Mouse (Mus musculus): ENCODE results near the gene Spon1. TPM values are rescaled to one million over a fixed set of nuclear protein-coding genes. Genes with fewer than 3 reads are reported as not detected.

Gene Spon1
- polyA plus RNA-seq, 1 experiment from 2014 or later, result 30.5 TPM

DNA sequence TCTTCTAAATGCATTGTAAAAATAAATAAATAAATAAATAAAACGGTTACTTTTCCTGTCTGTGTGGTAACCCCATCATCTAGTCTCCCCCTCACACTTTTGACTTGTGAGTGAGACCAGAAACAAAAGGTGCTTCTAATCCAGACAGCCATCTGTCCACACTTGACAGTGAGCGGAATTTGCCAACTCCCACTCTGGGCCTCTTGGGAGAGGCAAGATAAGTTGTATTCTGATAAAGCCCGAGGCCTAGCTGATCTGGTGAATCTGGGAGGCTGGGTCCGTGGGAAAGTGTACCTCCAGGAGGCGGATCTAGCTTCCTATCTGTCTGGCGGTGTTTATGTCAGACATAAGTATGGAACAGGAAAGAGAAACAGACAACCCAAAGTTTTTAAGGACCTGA is 52.3 kb downstream of the Spon1 start:
- no peak overlapping the region for H3K4me2 ChIP-seq (ENCODE audit: low read depth, low read length)
- WGBS, result 47% methylated on average over 6 of the region's 6 CpGs

DNA sequence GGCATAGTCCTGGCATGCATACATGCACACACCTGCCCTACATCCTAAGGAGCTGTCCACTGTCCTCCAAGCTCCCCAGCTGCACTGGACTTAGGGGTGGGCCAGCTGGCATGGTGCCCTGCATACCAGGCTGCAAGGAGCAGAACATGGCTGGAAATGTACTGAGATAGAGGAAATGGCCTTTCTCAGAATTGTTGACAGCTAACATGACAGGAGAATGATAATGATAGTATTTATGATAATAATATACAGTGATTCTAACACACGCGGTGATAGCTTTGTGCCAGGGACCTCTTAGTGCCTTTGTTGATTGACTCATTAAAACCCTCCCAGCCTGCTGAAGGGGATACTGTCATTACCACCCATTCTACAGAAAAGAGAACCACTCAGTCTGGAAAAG is 54.4 kb downstream of the Spon1 start:
- Histone ChIP-seq H3K4me1 (ENCODE audit: control insufficient read depth, insufficient read depth, low read length) (0 out of 2 replicates have a peak, but pooled peaks cover 6% of the 10 kb centered on the region), H3K9ac (ENCODE audit: low read depth, low read length) (no peak overlapping the region), H3K27ac (replicated peaks; ENCODE audit: low read depth, low read length) (no peak overlapping the region), H3K9me3 (ENCODE audit: control insufficient read depth, low read length) (no peaks in the 10 kb centered on the region), H3K4me2 (ENCODE audit: low read depth, low read length) (no peak overlapping the region), H3K36me3 (ENCODE audit: control insufficient read depth, insufficient read depth, low read length) (no peaks in the 10 kb centered on the region), H3K4me3 (ENCODE audit: low read depth, low read length) (no peak overlapping the region), H3K27me3 (replicated peaks; ENCODE audit: control insufficient read depth, insufficient read depth, low read length) (no peaks in the 10 kb centered on the region)
- ATAC-seq (ENCODE audit: low read depth), result no peak
- DNase-seq (ENCODE audit: low spot score), result no peak
- WGBS, result 83% methylated on average over 2 of the region's 2 CpGs

More for the DNA sequence above, 52.3 kb downstream of the Spon1 start:
- Histone ChIP-seq H3K4me1 (ENCODE audit: control insufficient read depth, insufficient read depth, low read length) (0 out of 2 replicates have a peak, but pooled peaks cover 6% of the 10 kb centered on the region), H3K27ac (replicated peaks; ENCODE audit: low read depth, low read length) (no peak overlapping the region), H3K4me3 (ENCODE audit: low read depth, low read length) (no peak overlapping the region), H3K9ac (ENCODE audit: low read depth, low read length) (no peak overlapping the region), H3K9me3 (ENCODE audit: control insufficient read depth, low read length) (no peaks in the 10 kb centered on the region), H3K27me3 (replicated peaks; ENCODE audit: control insufficient read depth, insufficient read depth, low read length) (no peaks in the 10 kb centered on the region), H3K36me3 (ENCODE audit: control insufficient read depth, insufficient read depth, low read length) (no peaks in the 10 kb centered on the region)
- peak; percentile 32 for DNase-seq (ENCODE audit: low spot score)
- no peak for ATAC-seq (ENCODE audit: low read depth)

DNA sequence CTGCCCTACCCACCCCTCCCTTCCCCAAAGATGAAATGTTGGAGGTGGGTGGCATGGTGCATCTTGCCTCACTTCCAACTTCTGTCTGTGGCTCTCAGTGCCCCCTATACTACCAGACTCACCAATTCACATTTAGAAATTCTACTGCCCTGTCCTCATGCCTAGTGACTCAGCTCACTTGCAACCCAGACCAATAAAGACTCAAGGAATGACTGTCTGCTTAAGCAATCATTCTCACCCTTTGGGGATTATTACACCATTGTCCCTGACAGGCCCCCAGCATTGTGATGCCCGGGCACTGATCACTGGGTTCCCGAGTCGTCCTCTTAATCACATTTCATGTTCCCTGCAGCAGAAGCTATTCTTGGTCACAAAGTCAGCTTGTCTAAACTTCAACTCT is 57.2 kb downstream of the Spon1 start:
- Histone ChIP-seq H3K27ac (replicated peaks; ENCODE audit: low read depth, low read length) (no peak overlapping the region), H3K9me3 (ENCODE audit: control insufficient read depth, low read length) (no peaks in the 10 kb centered on the region), H3K36me3 (ENCODE audit: control insufficient read depth, insufficient read depth, low read length) (no peaks in the 10 kb centered on the region), H3K4me1 (ENCODE audit: control insufficient read depth, insufficient read depth, low read length) (peaks cover 9% of the 10 kb centered on the region), H3K4me3 (ENCODE audit: low read depth, low read length) (no peak overlapping the region), H3K27me3 (replicated peaks; ENCODE audit: control insufficient read depth, insufficient read depth, low read length) (no peaks in the 10 kb centered on the region), H3K9ac (ENCODE audit: low read depth, low read length) (no peak overlapping the region), H3K4me2 (ENCODE audit: low read depth, low read length) (no peak overlapping the region)
- ATAC-seq (ENCODE audit: low read depth), result no peak
- 45% methylated on average over 3 of the region's 3 CpGs for WGBS
- DNase-seq (ENCODE audit: low spot score), result no peak

DNA sequence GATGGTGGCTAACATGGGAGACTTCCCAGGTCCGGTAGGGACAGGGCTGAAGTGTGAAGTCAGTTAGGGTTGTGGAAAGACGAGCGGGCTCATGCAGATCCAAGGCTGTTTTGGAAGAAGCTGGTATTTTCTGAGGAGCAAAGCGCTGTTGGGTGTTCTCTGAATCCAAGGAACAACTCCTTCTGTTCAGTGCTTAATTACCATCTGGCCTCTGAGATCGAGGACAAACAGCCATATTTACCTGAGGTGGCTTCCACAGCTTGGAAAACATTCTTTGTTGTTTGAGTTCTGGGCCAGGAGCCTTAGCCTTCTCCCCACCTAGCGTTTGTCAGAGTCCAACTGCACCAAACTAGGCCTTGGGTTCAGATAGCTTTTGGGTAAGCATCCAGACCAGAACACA is 58.9 kb downstream of the Spon1 start:
- DNase-seq (ENCODE audit: low spot score) (no peak), ATAC-seq (ENCODE audit: low read depth) (no peak)
- no peak overlapping the region for H3K4me2 ChIP-seq (ENCODE audit: low read depth, low read length)
- peaks cover 8% of the 10 kb centered on the region for H3K4me1 ChIP-seq (ENCODE audit: control insufficient read depth, insufficient read depth, low read length)
- H3K27ac ChIP-seq (replicated peaks; ENCODE audit: low read depth, low read length), result no peak overlapping the region
- H3K9ac ChIP-seq (ENCODE audit: low read depth, low read length), result no peak overlapping the region
- no peaks in the 10 kb centered on the region for H3K36me3 ChIP-seq (ENCODE audit: control insufficient read depth, insufficient read depth, low read length)
- 90% methylated on average over 6 of the region's 6 CpGs for WGBS
- H3K9me3 ChIP-seq (ENCODE audit: control insufficient read depth, low read length), result no peaks in the 10 kb centered on the region
- H3K4me3 ChIP-seq (ENCODE audit: low read depth, low read length), result no peak overlapping the region
- H3K27me3 ChIP-seq (replicated peaks; ENCODE audit: control insufficient read depth, insufficient read depth, low read length), result no peaks in the 10 kb centered on the region

- DNase-seq (ENCODE audit: low spot score), result no peak
- no peak overlapping the region for H3K4me2 ChIP-seq (ENCODE audit: low read depth, low read length)
- no peaks in the 10 kb centered on the region for H3K27me3 ChIP-seq (replicated peaks; ENCODE audit: control insufficient read depth, insufficient read depth, low read length)
- 57% methylated on average over 5 of the region's 5 CpGs for WGBS
- no peaks in the 10 kb centered on the region for H3K9me3 ChIP-seq (ENCODE audit: control insufficient read depth, low read length)
- peaks cover 8% of the 10 kb centered on the region for H3K4me1 ChIP-seq (ENCODE audit: control insufficient read depth, insufficient read depth, low read length)
- ATAC-seq (ENCODE audit: low read depth), result no peak
- H3K27ac ChIP-seq (replicated peaks; ENCODE audit: low read depth, low read length), result no peak overlapping the region
- H3K4me3 ChIP-seq (ENCODE audit: low read depth, low read length), result no peak overlapping the region
- no peaks in the 10 kb centered on the region for H3K36me3 ChIP-seq (ENCODE audit: control insufficient read depth, insufficient read depth, low read length)
- H3K9ac ChIP-seq (ENCODE audit: low read depth, low read length), result no peak overlapping the region
Measured at GRCm38 (mm10) chr7:113825498-113826205, 59.9 kb downstream of the Spon1 start.

GRCm38 (mm10) chr7:113826510-113826909 is 60.7 kb downstream of the Spon1 start:
- Histone ChIP-seq H3K4me2 (ENCODE audit: low read depth, low read length) (no peak overlapping the region), H3K36me3 (ENCODE audit: control insufficient read depth, insufficient read depth, low read length) (no peaks in the 10 kb centered on the region), H3K4me3 (ENCODE audit: low read depth, low read length) (no peak overlapping the region), H3K4me1 (ENCODE audit: control insufficient read depth, insufficient read depth, low read length) (peaks cover 8% of the 10 kb centered on the region), H3K9me3 (ENCODE audit: control insufficient read depth, low read length) (no peaks in the 10 kb centered on the region), H3K27me3 (replicated peaks; ENCODE audit: control insufficient read depth, insufficient read depth, low read length) (no peaks in the 10 kb centered on the region), H3K27ac (replicated peaks; ENCODE audit: low read depth, low read length) (no peak overlapping the region), H3K9ac (ENCODE audit: low read depth, low read length) (no peak overlapping the region)
- WGBS, result 32% methylated on average over 1 of the region's 1 CpGs
- ATAC-seq (ENCODE audit: low read depth), result no peak
- DNase-seq (ENCODE audit: low spot score), result no peak

- ATAC-seq (ENCODE audit: low read depth) (peak; percentile 55), DNase-seq (ENCODE audit: low spot score) (no peak)
- no peaks in the 10 kb centered on the region for H3K36me3 ChIP-seq (ENCODE audit: control insufficient read depth, insufficient read depth, low read length)
- H3K4me3 ChIP-seq (ENCODE audit: low read depth, low read length), result no peak overlapping the region
- no peak overlapping the region for H3K4me2 ChIP-seq (ENCODE audit: low read depth, low read length)
- H3K9me3 ChIP-seq (ENCODE audit: control insufficient read depth, low read length), result no peaks in the 10 kb centered on the region
- peaks cover 8% of the 10 kb centered on the region for H3K4me1 ChIP-seq (ENCODE audit: control insufficient read depth, insufficient read depth, low read length)
- WGBS, result 43% methylated on average over 2 of the region's 2 CpGs
- no peak overlapping the region for H3K27ac ChIP-seq (replicated peaks; ENCODE audit: low read depth, low read length)
- no peak overlapping the region for H3K9ac ChIP-seq (ENCODE audit: low read depth, low read length)
- no peaks in the 10 kb centered on the region for H3K27me3 ChIP-seq (replicated peaks; ENCODE audit: control insufficient read depth, insufficient read depth, low read length)
Measured at GRCm38 (mm10) chr7:113828122-113828571, 62.3 kb downstream of the Spon1 start.

DNA sequence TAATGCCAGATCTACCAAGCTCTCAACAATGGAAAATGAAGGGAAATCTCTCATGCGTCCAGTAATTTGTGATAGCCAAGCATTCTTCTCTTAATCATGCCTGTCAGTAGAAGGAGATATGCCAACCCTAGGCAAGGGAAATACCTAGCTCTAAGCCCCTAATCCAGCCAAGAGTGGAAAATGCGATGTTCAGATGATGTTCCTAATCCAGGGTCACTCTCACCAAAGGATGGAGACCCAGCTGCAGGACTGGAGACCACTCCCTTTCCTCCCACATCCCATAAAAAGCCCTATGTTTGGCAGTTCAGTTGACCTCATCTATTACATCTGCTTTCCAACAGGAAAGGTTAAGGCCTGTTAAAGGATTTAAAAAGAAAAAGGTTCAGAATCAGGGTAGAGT is 62.8 kb downstream of the Spon1 start:
- Histone ChIP-seq H3K27ac (replicated peaks; ENCODE audit: low read depth, low read length) (no peak overlapping the region), H3K4me1 (ENCODE audit: control insufficient read depth, insufficient read depth, low read length) (peaks cover 8% of the 10 kb centered on the region), H3K27me3 (replicated peaks; ENCODE audit: control insufficient read depth, insufficient read depth, low read length) (no peaks in the 10 kb centered on the region), H3K4me3 (ENCODE audit: low read depth, low read length) (no peak overlapping the region), H3K9ac (ENCODE audit: low read depth, low read length) (no peak overlapping the region), H3K4me2 (ENCODE audit: low read depth, low read length) (no peak overlapping the region), H3K36me3 (ENCODE audit: control insufficient read depth, insufficient read depth, low read length) (no peaks in the 10 kb centered on the region), H3K9me3 (ENCODE audit: control insufficient read depth, low read length) (no peaks in the 10 kb centered on the region)
- whole genome bisulfite sequencing, result 60% methylated on average over 2 of the region's 2 CpGs
- ATAC-seq (ENCODE audit: low read depth) (no peak), DNase-seq (ENCODE audit: low spot score) (no peak)

- WGBS, result 85% methylated on average over 4 of the region's 4 CpGs
- Histone ChIP-seq H3K4me2 (ENCODE audit: low read depth, low read length) (no peak overlapping the region), H3K27ac (replicated peaks; ENCODE audit: low read depth, low read length) (no peak overlapping the region), H3K9ac (ENCODE audit: low read depth, low read length) (no peak overlapping the region), H3K9me3 (ENCODE audit: control insufficient read depth, low read length) (no peaks in the 10 kb centered on the region), H3K4me3 (ENCODE audit: low read depth, low read length) (no peak overlapping the region), H3K4me1 (ENCODE audit: control insufficient read depth, insufficient read depth, low read length) (peaks cover 3% of the 10 kb centered on the region; the same call in 1 of the 2 replicates), H3K36me3 (ENCODE audit: control insufficient read depth, insufficient read depth, low read length) (no peaks in the 10 kb centered on the region), H3K27me3 (replicated peaks; ENCODE audit: control insufficient read depth, insufficient read depth, low read length) (no peaks in the 10 kb centered on the region)
- DNase-seq (ENCODE audit: low spot score), result no peak
- ATAC-seq (ENCODE audit: low read depth), result no peak
Measured at GRCm38 (mm10) chr7:113837151-113837550, 71.4 kb downstream of the Spon1 start.
